Mouse (Mus musculus) left cerebral cortex, postnatal 14 days (tissue): Measurements from ENCODE around the gene Olfr530. TPM values are rescaled to one million over a fixed set of nuclear protein-coding genes. Genes with fewer than 3 reads are reported as not detected.

ENCODE experiments used
- DNase-seq, 2 experiments: peaks; one replicate each; pipeline ENCODE4 v3.0.0; 2021 to 2022; ENCODE audit warnings: low spot score in 2 of 2, mixed read lengths in 1 of 2
- intact Hi-C: fragments of 180-260 bp; cut with DNase I; formaldehyde crosslinking; loops from one replicate; pipeline ENCODE4 v1.15.1; 2025
- long read RNA-seq, 2 experiments: library from polyadenylated mRNA; stranded (forward); transcript quantifications; one replicate each; pipeline ENCODE4 v2.0.0; 2021
- total RNA-seq, 2 experiments: library from RNA; stranded (reverse); gene quantifications; 2 replicates each; pipeline ENCODE4 v1.2.3; 2021

Olfr530 gene
- not detected for total RNA-seq
- long read RNA-seq, experiment 1, result 0 reads
- long read RNA-seq, experiment 2, result 0 reads

DNA sequence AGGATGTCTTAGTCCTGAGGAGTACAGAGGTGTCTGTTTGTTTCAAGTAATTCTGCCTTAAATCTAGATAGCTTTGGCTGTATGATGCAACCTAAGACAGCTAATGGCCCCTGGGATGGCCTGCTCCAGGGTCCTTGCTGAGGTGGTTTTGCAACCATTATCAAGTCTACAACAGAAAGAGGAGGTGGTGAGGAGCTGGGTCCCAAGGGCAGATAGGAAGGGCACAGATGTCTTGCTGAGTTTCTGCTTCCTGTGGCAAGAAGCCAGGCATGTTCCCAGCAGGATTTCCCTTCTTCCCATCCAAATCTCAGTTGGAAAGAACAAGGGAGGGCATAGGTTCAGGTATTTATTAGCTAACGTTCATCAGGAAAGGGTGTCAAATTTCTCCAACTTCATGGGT lies at the start of gene Olfr530:
Olfr530 (minus strand) TSS at position 101 of the 400 bp plus-strand sequence.
- no peak for DNase-seq
- intact Hi-C loops, result no loop called here

DNA sequence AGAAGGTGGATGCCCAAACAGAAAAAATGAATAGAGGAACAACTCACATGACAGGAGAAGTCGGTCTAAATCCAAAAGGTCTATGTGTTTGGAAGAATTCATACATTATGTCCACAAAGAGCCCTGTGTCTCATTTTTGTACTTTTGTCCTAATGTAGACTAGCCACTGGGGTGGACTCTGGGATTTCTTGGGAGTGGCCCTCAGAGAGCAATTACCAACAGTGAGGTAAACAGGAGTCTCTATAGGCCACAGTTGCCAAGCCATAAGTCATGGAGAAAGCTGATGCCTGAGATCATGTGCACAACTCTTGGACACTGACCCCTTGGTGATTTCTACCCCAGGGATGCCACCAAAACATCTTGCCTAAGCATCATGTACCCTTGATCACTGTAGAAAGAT lies 45.4 kb upstream of the Olfr530 start, which contains the start of gene Olfr532:
Olfr532 (minus strand) TSS at position 101 of the 400 bp plus-strand sequence.
- intact Hi-C loops, result no loop called here
- no peak for DNase-seq

DNA sequence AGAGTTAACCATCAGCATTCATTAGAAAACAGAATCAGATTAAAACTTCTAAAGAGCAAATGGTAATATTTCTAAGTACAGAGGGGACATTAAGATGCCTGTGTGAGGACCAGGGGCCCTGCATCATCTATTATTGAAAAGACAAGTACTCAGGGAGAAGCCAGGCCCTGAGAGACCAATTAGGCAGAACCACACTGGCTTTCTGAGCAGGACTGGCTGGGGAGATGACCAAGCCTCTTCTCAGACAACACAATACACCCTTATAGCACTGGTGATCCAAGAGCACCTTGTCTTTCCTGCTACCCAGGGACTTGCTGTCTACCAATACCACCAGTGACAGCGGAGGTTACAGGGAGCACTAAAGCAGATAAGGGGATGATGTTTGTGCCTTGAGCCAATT lies 26.7 kb upstream of the Olfr530 start, which contains the start of gene Olfr531:
Olfr531 (minus strand) TSS at position 101 of the 400 bp plus-strand sequence.
- intact Hi-C loops, result no loop called here
- DNase-seq, result no peak

DNA sequence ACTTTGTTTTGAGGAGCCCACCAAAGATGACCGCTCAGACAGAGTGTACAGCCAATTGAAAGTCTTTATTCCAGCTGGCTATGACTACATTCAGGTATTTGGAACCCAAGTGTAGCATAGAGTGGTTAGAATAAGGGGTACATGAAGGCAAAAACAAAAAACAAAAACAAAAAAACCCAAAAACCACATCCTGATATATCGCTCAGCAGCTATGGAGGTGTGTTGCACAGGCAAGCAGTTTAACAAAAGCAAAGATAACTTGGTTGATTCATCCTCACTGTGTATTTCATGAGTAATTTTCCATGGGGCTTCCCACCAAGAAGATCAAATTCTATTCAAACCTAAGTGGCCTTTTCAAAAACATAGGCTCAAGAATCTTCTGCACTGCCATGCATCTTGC lies 780 bp upstream of the Olfr530 start:
- intact Hi-C loops, result no loop called here
- DNase-seq, result no peak

DNA sequence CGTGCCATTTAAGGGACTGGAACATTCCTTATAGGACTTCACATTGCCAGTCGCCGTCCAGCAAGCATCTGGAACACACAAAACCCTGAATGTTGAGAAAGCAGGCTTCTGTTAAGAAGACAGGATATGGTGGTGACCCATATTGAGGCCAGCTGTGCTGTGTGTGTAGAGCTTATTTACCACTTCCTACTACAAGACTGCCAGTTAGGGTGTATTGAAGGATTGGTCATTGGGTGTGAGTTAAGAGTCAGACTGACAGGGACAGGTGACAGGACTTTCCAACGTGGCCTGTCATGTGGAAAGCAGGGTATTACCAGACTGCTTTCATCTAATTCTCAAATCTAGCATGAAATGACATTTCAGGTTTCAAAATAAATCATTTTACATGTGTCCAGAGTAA lies 1.8 kb downstream of the Olfr530 start:
- no peak for DNase-seq
- intact Hi-C loops, result no loop called here

DNA sequence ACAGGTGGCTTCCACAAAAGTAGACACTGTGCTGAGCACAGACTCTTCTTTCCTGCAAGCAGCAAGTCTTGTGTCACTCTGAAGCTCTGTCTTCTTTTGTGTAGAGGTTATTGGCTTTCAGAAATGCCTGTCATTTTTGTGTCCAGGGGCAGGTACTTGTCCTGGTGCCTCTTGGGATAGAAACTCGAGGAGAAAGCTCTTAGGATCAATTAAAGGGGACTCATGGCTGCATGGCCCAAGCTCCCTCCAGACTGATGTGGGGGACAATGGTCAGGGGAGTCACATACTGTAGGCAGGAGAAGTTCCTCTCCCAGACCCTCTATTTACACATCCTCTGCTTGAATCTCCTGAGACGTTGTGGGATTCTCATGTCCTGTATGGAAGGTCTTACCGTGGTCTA lies 14.6 kb downstream of the Olfr530 start, which contains the start of gene Olfr60:
Olfr60 (minus strand) TSS at position 101 of the 400 bp plus-strand sequence.
- intact Hi-C loops, result no loop called here
- no peak for DNase-seq

DNA sequence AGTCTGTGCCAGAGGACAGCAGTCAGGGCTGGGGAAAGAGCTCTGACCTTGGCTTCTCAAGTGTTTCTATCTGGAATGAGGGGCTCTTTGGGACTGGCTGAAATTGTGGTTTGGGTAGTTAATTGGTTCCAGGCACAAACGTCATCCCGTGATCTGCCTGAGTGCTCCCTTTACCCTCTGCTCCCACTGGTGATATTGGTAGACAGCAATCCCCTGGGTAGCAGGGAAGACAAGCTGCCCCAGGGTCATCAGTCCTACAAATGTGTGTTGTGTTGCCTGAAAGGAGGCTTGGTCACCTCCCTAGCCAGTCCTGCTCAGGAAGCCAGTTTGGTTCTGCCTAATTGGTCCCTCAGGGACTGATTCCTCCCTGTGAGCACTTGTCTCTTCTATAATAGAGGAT lies 42.4 kb downstream of the Olfr530 start, which contains the start of gene Olfr527:
Olfr527 (plus strand) TSS at position 301 of the 400 bp plus-strand sequence.
- intact Hi-C loops, result no loop called here
- no peak for DNase-seq

DNA sequence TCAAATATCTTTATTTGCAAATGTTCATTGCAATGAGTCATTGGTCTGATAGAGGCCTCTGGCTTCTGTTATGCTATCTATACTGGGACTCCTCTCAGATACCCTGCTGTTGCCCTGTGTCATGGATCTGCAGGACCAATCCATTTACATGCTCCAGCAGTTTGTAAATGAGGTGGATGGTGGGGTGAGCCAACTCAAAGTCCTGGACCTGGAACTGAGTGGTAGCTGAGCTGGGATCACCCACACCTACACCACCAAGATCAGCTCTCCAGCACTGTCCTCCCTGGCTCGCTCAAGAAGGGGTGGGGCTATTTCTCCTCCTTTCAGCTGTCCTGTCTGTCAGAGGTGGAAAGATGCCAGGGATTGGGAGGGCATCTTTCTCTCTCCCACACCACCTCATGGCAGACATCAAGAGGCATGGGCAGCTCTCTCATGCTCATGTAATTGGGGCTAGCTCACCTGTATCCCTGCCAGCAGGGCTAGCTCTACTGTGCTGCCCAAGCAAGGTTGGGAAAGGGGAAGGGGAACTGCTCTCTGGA lies 46.3 kb downstream of the Olfr530 start:
- intact Hi-C loops, result no loop called here
- no peak for DNase-seq

Other genes with a start within 250 kb of the Olfr530 start
- gene Mtg1, start 238.8 kb downstream of the Olfr530 start, total RNA-seq, result 10 to 100 TPM; 19.5 to 21.8 TPM
- 100 to 1,000 TPM; 213 to 214 TPM for gene Sprn, start 221.5 kb downstream of the Olfr530 start, total RNA-seq
- gene Olfr522, start 211.6 kb downstream of the Olfr530 start, total RNA-seq, result not detected
- under 1 TPM in 1 of 2 experiments, not detected in 1; 0.11 TPM for gene Olfr523, start 203.1 kb downstream of the Olfr530 start, total RNA-seq
- not detected for gene Olfr524, start 170.4 kb downstream of the Olfr530 start, total RNA-seq
- under 1 TPM in 1 of 2 experiments, not detected in 1; 0.18 TPM for gene Cd163l1, start 158.1 kb downstream of the Olfr530 start, total RNA-seq
- gene 5830411N06Rik, start 129.0 kb downstream of the Olfr530 start, total RNA-seq, result not detected
- not detected for gene Olfr525, start 55.5 kb downstream of the Olfr530 start, total RNA-seq
- gene Olfr527, start 42.3 kb downstream of the Olfr530 start, total RNA-seq, result not detected
- not detected for gene Olfr60, start 14.7 kb downstream of the Olfr530 start, total RNA-seq
- not detected for gene Olfr531, start 26.6 kb upstream of the Olfr530 start, total RNA-seq
- gene Olfr532, start 45.3 kb upstream of the Olfr530 start, total RNA-seq, result not detected
- not detected for gene Olfr533, start 87.0 kb upstream of the Olfr530 start, total RNA-seq
- gene Olfr535, start 107.9 kb upstream of the Olfr530 start, total RNA-seq, result not detected
- gene Olfr536, start 131.1 kb upstream of the Olfr530 start, total RNA-seq, result not detected
- not detected for gene Olfr538, start 191.6 kb upstream of the Olfr530 start, total RNA-seq
- under 1 TPM in 1 of 2 experiments, not detected in 1; 0.04 TPM for gene Olfr46, start 224.9 kb upstream of the Olfr530 start, total RNA-seq